Mouse (Mus musculus): ENCODE results near the gene Trim66. TPM values are rescaled to one million over a fixed set of nuclear protein-coding genes. Genes with fewer than 3 reads are reported as not detected.
A peak's percentile ranks its signal among the peaks of the same experiment; 100 is the strongest.

Trim66 gene
- polyA plus RNA-seq (2016; fragmentation: Nextera tagmentation; extraction: Ambion mirVana), result 0.05 and 0.14 TPM in 2 replicates

DNA sequence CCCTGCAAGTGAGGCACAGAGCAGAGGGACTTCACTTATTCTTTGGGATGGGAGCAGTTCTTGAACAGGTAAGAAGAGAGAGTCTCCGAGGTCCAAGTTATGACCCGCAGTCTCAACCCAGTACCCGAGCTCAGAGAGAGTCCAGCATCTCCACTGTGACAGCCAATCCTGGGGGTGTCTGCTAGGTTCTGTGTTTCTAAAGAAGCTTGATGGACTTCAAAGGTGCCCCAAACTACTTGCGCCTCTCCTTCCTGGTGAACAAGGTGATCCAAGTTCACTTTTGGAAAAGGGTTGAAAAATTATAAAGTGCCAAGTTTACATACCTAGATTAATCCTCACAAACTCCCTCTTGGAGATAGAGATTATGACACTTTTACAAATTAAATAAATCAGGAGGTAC lies at the start of gene Trim66:
Gene Trim66 (minus strand): TSS at position 101 of the 400 bp plus-strand sequence.
- 91% methylated on average over 4 of the region's 4 CpGs for WGBS
- Histone ChIP-seq H3K9ac (no peak within 1 kb of the TSS), H3K27ac (no peak within 1 kb of the TSS), H3K27me3 (replicated peaks) (no peaks in the 10 kb centered on the region), H3K36me3 (no peaks in the 10 kb centered on the region), H3K4me1 (peaks cover 11% of the 10 kb centered on the region), H3K9me3 (no peaks in the 10 kb centered on the region), H3K4me3 (no peak within 1 kb of the TSS), H3K4me2 (replicated peaks) (peak within 1 kb of the TSS; percentile 25; the same call in 1 of the 2 replicates)
- ATAC-seq (ENCODE audit: low FRiP score, low read depth), result no peak

DNA sequence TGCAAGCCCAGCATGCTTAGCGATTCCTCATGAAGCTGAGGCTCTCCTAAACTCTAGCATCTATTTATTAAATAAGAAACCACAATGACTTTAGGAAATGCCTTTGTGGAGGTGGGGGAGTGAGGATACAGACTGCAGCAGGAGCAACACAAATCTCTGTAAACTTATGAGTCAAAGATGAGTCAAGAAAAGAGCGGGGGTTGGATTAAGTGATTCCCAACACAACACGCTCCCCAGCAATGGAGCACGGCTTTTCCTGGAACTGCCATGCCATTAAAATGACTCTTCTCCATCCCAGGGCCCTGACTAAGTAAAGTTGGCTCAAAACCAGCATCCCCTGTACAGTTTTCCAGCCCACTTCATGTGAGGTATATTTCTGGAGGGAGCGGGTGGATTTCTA lies 38.8 kb upstream of the Trim66 start:
- no peak overlapping the region for H3K27ac ChIP-seq
- no peaks in the 10 kb centered on the region for H3K27me3 ChIP-seq (replicated peaks)
- H3K4me3 ChIP-seq, result no peak overlapping the region
- no peak overlapping the region for H3K9ac ChIP-seq
- ATAC-seq (ENCODE audit: low FRiP score, low read depth), result no peak
- peaks cover 42% of the 10 kb centered on the region for H3K36me3 ChIP-seq
- H3K4me1 ChIP-seq, result no peaks in the 10 kb centered on the region
- no peaks in the 10 kb centered on the region for H3K9me3 ChIP-seq
- H3K4me2 ChIP-seq (replicated peaks), result no peak overlapping the region
- 96% methylated on average over 5 of the region's 5 CpGs for WGBS

DNA sequence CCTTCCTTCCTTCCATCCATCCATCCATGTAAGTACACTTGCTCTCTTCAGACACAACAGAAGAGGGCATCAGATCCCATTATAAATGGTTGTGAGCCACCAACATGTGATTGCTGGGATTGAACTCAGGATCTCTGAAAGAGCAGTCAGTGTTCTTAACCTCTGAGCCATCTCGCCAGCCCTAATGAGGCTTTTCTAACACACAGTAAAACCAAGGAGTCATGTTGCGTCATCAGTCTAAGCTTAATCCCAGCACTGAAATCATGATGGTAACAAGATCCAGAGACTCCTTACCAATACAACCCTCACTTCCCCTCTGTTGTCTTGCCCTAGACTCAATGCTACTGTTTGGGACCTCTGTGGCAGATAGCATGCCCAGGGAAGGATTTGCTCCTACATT lies 38.3 kb upstream of the Trim66 start:
- peaks cover 46% of the 10 kb centered on the region for H3K36me3 ChIP-seq
- H3K4me3 ChIP-seq, result no peak overlapping the region
- 91% methylated on average over 2 of the region's 2 CpGs for WGBS
- no peaks in the 10 kb centered on the region for H3K9me3 ChIP-seq
- no peak for ATAC-seq (ENCODE audit: low FRiP score, low read depth)
- no peaks in the 10 kb centered on the region for H3K4me1 ChIP-seq
- H3K9ac ChIP-seq, result no peak overlapping the region
- H3K27me3 ChIP-seq (replicated peaks), result no peaks in the 10 kb centered on the region
- H3K27ac ChIP-seq, result no peak overlapping the region
- H3K4me2 ChIP-seq (replicated peaks), result no peak overlapping the region

DNA sequence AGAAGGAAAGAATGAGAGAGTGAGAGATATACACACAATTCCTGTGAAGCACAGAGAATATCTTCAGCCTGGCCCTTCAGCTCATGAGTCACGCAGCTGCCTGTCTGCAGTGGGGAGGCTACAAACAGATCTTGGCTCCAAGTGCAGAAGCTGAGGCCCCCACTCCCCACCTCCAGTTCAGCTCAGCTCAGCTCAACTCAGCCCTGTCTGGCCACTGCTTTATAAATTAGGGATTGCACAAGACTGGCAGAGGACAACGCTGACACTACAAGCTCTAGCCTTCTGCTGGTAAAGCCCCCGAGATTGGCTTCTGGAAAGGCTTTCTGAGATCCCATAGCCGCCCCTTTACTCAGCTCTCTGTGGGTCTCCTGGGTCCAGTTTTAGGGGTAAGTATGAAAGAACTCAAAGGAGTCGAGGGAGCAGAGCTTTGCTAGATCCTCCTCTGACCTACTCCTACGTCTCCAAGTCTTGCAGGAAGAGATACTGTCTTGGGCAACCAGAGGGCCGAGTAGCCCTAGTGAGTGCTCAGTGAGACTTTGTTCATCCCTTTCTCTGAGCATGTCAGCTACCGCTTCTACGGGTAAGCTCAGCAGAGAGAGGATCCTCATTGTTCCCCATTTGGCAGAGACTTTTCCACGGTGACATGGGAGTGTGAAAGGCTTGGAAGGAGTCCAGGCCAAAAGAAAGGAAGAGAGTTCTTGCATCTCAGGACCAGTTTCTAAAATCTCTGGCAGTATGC lies 37.5 kb upstream of the Trim66 start:
- no peaks in the 10 kb centered on the region for H3K27me3 ChIP-seq (replicated peaks)
- H3K4me2 ChIP-seq (replicated peaks), result no peak overlapping the region
- H3K9me3 ChIP-seq, result no peaks in the 10 kb centered on the region
- H3K36me3 ChIP-seq, result peaks cover 41% of the 10 kb centered on the region
- no peak overlapping the region for H3K9ac ChIP-seq
- no peak for ATAC-seq (ENCODE audit: low FRiP score, low read depth)
- 83% methylated on average over 10 of the region's 10 CpGs for WGBS
- H3K4me1 ChIP-seq, result no peaks in the 10 kb centered on the region
- H3K27ac ChIP-seq, result no peak overlapping the region
- H3K4me3 ChIP-seq, result no peak overlapping the region

DNA sequence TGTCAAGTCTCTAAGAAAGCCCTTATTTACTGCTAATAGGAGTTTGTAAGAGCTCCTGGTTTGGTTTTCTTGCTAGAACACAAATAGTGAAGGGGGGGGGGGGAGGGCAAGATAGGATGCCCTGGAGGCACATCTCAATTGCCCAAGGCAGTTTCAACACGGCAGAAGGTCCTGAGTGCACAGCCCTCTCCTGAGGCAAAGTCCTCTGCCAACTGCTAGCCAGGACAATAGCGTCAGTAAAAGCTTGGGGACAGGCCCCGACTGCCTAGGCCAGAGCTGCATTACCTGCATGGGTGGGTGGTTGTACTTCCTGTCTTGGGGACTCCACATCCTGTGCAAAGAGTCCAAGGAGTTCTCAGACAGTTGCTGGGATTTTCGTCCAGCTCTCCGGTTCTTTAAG lies 36.9 kb upstream of the Trim66 start:
- peaks cover 38% of the 10 kb centered on the region for H3K36me3 ChIP-seq
- no peak overlapping the region for H3K4me3 ChIP-seq
- H3K27me3 ChIP-seq (replicated peaks), result no peaks in the 10 kb centered on the region
- H3K4me2 ChIP-seq (replicated peaks), result no peak overlapping the region
- H3K9me3 ChIP-seq, result no peaks in the 10 kb centered on the region
- no peak overlapping the region for H3K27ac ChIP-seq
- no peaks in the 10 kb centered on the region for H3K4me1 ChIP-seq
- no peak for ATAC-seq (ENCODE audit: low FRiP score, low read depth)
- 80% methylated on average over 5 of the region's 5 CpGs for WGBS
- H3K9ac ChIP-seq, result no peak overlapping the region

DNA sequence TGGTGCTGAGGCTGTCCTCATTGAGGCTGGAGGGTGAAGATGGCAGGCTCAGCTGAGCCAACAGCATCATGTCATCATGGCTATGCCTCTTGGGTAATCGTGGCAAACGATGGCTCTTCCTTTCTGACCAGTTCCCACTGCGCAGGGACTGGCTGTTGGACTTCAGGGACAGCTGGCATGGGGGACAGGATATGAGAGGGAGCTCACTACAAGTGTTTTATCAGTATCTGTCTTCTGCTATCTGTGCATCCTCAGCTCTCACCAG lies 34.4 kb upstream of the Trim66 start:
- H3K36me3 ChIP-seq, result peaks cover 48% of the 10 kb centered on the region
- WGBS, result 87% methylated on average over 3 of the region's 3 CpGs

DNA sequence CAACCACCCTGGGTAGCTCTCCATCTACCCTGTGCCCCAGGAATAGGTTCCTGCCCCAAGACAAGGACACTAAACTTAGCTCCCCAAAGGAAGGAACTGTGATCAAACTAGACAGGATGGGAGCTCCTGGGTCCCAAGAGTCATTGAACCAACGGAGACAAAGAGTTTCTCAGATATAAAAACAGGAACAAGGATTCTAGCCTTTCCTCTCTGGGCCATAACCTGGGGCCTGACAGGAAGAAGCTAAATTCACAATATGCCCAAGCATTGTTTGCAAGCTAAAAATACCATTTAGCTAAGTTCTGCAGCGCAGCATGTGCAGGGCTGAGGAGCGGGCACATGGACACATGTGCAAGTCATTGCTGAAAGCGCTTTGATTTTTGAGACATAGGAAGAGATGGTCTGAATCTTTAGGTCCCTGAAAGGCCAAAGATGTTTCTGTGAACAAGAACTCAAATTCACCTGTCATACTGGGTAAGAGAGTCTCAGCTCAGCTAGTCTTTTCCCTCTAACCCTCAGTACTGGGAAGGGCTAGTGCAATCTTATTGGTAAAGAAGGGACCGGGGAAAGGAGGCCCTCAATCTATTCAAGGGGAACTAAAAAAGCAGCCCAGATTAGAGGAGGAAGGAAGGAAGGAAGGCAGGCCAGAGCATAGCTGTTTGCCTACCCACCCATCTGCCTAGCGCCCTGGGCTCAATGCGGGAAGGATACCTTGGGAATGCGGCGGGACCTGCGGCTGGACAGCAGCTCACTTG lies 33.9 kb upstream of the Trim66 start:
- no peak overlapping the region for H3K9ac ChIP-seq
- peaks cover 49% of the 10 kb centered on the region for H3K36me3 ChIP-seq
- H3K27me3 ChIP-seq (replicated peaks), result no peaks in the 10 kb centered on the region
- no peak overlapping the region for H3K4me2 ChIP-seq (replicated peaks)
- H3K27ac ChIP-seq, result no peak overlapping the region; the same call in 1 of the 2 replicates
- H3K4me3 ChIP-seq, result no peak overlapping the region
- no peaks in the 10 kb centered on the region for H3K9me3 ChIP-seq
- ATAC-seq (ENCODE audit: low FRiP score, low read depth), result no peak
- 92% methylated on average over 10 of the region's 10 CpGs for WGBS
- 0 out of 2 replicates have a peak, but pooled peaks cover 2% of the 10 kb centered on the region for H3K4me1 ChIP-seq

More for the DNA sequence above, 34.4 kb upstream of the Trim66 start:
- no peak overlapping the region for H3K9ac ChIP-seq
- H3K4me1 ChIP-seq, result no peaks in the 10 kb centered on the region
- H3K9me3 ChIP-seq, result no peaks in the 10 kb centered on the region
- no peak overlapping the region for H3K4me3 ChIP-seq
- no peak overlapping the region for H3K27ac ChIP-seq
- H3K4me2 ChIP-seq (replicated peaks), result no peak overlapping the region
- H3K27me3 ChIP-seq (replicated peaks), result no peaks in the 10 kb centered on the region
- ATAC-seq (ENCODE audit: low FRiP score, low read depth), result no peak

DNA sequence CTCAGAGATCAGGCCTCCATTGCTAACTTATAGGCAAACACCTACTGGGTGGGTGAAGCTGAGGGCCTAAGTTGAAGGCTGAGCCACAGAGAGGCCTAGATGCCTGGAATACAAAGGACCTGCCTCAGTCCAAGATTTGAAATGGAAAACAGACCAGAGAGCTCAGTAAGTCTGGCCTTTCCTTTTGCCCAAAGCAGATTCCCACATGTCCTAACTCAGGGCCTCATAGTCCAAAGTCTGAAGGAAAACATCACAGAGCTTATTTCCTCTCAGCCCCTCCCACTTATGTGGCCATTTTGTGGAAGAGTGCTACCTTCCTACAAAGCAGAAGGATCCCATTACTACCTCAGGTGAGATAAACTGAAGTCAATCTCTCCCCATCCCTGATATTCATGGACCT lies 33.0 kb upstream of the Trim66 start:
- Histone ChIP-seq H3K9me3 (no peaks in the 10 kb centered on the region), H3K9ac (no peak overlapping the region), H3K27ac (no peak overlapping the region), H3K4me2 (replicated peaks) (no peak overlapping the region), H3K4me3 (no peak overlapping the region), H3K4me1 (0 out of 2 replicates have a peak, but pooled peaks cover 7% of the 10 kb centered on the region), H3K36me3 (peaks cover 51% of the 10 kb centered on the region), H3K27me3 (replicated peaks) (no peaks in the 10 kb centered on the region)
- no peak for ATAC-seq (ENCODE audit: low FRiP score, low read depth)

DNA sequence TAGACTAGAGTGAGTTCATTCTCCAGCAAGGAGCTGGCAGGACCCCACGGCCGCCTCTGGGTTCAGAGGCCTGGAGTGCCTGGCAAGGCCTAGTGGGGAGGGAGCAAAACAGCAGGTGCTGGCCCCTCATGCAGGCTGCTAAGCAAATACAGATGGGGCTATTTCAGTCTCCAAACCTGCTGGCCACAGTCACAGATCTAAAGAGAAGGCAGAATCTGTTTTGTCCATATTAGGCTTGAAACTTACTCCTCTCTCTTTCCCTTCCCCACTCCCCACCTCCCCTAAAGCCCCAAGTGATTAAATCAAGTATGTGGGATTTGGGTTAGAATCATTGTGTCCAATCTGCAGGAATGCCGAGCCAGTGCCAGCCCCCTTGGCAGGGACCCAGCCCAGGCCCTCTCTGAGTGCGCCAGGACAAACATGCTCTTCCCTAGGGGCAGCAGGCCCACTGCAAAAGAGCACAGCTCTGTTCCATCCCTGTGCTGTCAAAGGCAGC lies 28.6 kb upstream of the Trim66 start:
- 64% methylated on average over 4 of the region's 4 CpGs for WGBS
- no peak overlapping the region for H3K9ac ChIP-seq
- ATAC-seq (ENCODE audit: low FRiP score, low read depth), result peak; percentile 29; the same call in 1 of the 2 replicates
- H3K36me3 ChIP-seq, result peaks cover 44% of the 10 kb centered on the region
- H3K4me1 ChIP-seq, result 0 out of 2 replicates have a peak, but pooled peaks cover 7% of the 10 kb centered on the region
- H3K27me3 ChIP-seq (replicated peaks), result no peaks in the 10 kb centered on the region
- no peaks in the 10 kb centered on the region for H3K9me3 ChIP-seq
- no peak overlapping the region for H3K4me2 ChIP-seq (replicated peaks)
- no peak overlapping the region for H3K27ac ChIP-seq
- H3K4me3 ChIP-seq, result no peak overlapping the region

DNA sequence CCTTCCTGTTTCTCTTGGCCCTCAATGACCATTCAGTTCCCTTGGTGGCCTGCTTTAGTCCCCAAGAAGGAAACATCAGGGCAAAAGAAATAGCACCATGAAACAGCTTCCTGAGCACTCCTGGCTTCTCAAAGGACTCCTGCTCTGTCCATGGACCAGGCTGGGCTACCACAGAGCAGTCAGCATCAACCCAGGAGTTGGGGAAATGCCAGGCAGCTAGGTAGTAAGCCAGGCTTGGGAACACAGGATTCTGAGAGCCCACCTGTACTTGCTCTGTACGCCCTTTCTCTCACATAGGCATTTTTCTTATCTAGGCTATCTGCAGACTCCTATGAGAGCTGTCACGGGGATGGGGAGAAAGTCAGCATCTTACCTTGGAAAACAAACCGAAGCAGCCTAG lies 27.0 kb upstream of the Trim66 start:
- peaks cover 58% of the 10 kb centered on the region for H3K36me3 ChIP-seq
- no peak overlapping the region for H3K4me2 ChIP-seq (replicated peaks)
- no peak for ATAC-seq (ENCODE audit: low FRiP score, low read depth)
- 0 out of 2 replicates have a peak, but pooled peaks cover 7% of the 10 kb centered on the region for H3K4me1 ChIP-seq
- H3K9ac ChIP-seq, result no peak overlapping the region
- no peak overlapping the region for H3K4me3 ChIP-seq
- H3K9me3 ChIP-seq, result no peaks in the 10 kb centered on the region
- H3K27ac ChIP-seq, result no peak overlapping the region
- no peaks in the 10 kb centered on the region for H3K27me3 ChIP-seq (replicated peaks)
- WGBS, result 95% methylated on average over 3 of the region's 3 CpGs

DNA sequence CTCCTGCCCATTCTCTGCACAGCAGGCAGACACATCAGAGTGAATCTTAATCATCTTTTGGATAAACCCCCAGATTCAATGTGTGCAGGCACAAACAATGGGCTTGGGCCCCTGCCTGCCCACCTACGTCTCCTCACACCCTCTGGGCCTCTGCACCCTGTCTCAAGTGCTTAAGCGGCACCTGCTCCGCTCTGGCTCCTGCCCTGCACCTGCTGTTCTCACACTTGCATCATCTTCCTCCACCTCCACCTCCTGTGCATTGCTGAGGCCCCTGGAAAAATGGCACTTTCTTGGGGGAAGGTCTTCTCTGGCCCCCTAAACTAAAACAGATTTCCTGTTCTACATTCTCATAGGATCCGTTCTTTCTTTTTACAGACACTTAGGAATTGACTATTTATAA lies 26.0 kb upstream of the Trim66 start:
- H3K36me3 ChIP-seq, result peaks cover 55% of the 10 kb centered on the region
- no peak overlapping the region for H3K9ac ChIP-seq

DNA sequence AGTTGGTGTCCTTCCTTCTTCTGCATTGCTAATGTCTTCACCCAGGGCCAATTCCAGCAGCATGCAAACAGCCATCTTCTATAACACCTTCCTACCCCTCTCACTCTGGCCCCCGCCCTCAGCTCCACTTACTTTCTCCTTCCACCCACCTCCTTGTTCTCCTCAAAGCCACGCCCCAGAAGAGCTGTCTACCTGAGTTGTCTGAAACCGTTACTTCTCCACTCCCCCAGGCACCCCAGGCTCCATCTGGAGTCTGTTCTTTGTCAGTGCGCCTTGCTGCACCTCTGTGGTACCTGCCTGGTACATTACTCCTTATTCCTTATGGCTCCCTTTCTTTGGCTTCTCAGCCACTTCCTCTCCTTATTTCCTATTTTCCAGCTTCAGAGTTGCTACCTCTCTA lies 25.2 kb upstream of the Trim66 start:
- Histone ChIP-seq H3K4me1 (0 out of 2 replicates have a peak, but pooled peaks cover 7% of the 10 kb centered on the region), H3K36me3 (peaks cover 55% of the 10 kb centered on the region), H3K27me3 (replicated peaks) (no peaks in the 10 kb centered on the region), H3K4me2 (replicated peaks) (no peak overlapping the region), H3K9ac (no peak overlapping the region), H3K27ac (no peak overlapping the region), H3K4me3 (no peak overlapping the region), H3K9me3 (no peaks in the 10 kb centered on the region)
- no peak for ATAC-seq (ENCODE audit: low FRiP score, low read depth)
- WGBS, result 82% methylated on average over 4 of the region's 4 CpGs

More for the DNA sequence above, 26.0 kb upstream of the Trim66 start:
- 0 out of 2 replicates have a peak, but pooled peaks cover 7% of the 10 kb centered on the region for H3K4me1 ChIP-seq
- H3K27me3 ChIP-seq (replicated peaks), result no peaks in the 10 kb centered on the region
- no peak overlapping the region for H3K4me3 ChIP-seq
- H3K4me2 ChIP-seq (replicated peaks), result no peak overlapping the region
- WGBS, result 84% methylated on average over 4 of the region's 4 CpGs
- H3K9me3 ChIP-seq, result no peaks in the 10 kb centered on the region
- no peak overlapping the region for H3K27ac ChIP-seq
- ATAC-seq (ENCODE audit: low FRiP score, low read depth), result no peak
